Mouse (Mus musculus) left cerebral cortex, adult 11 months (tissue): Measurements from ENCODE around the gene Krt75.
"Not testable (repeated sequence)": the region's sequence is repeated elsewhere in the genome, so short reads cannot be mapped to it uniquely, and the experiment has no call there.

ENCODE experiments used
- DNase-seq: peaks from one replicate; pipeline ENCODE4 v3.0.0; 2022; ENCODE audit warnings: low spot score

Gene Krt75

DNA sequence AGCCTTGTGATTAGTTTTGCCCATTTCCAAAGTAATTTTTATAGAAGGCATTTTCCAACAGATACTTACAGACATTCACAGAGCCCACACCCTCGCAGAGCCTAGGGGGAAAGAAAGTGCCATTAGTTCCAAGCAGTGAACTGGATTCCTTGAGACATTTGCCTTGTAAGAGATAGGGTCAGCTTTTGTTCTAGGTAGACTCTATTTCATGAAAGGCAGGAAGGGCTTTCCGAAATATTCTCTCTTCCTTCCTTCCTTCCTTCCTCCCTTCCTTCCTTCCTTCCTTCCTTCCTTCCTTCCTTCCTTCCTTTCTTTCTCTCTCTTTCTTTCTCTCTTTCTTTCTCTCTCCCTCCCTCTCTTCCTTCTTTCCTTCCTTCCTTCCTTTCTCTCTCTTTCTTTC is 56.5 kb downstream of the Krt75 start, which contains the start of gene Gm49425:
Gm49425 (minus strand) TSS at position 101 of the 400 bp plus-strand sequence.
- not testable (repeated sequence) for DNase-seq
